Mouse (Mus musculus): ENCODE data around the gene Psma3. TPM values are rescaled to one million over a fixed set of nuclear protein-coding genes. Genes with fewer than 3 reads are reported as not detected.

Gene Psma3
- polyA plus RNA-seq, 1 experiment: 42.4 TPM

DNA sequence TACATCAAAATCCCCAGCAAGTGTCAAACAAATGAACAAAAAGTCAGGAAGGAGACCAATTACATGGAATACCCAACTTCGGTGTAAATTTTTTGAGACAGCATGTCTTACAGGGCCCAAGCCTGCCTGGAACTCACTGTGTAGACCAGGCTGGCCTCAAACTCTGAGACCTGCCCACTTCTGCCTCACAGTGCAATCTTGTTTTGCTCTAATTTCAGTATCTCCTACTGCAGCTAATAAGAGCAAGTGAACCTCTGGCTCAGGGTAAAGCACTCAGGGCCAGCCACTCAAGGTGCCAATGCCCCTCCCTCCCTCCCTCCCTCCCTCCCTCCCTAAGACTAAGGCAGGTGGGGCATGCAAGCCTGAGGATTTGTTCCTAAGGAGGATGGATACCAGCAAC, 25.9 kb downstream of the Psma3 start:
- no peaks in the 10 kb centered on the region for H3K27me3 ChIP-seq (ENCODE audit: control insufficient read depth, insufficient read depth, low read length)
- TF ChIP-seq CTCF (IDR thresholded peaks at IDR 0.05; ENCODE audit: control insufficient read depth, insufficient read depth, insufficient replicate concordance, low read depth, low read length) (no peak), POLR2A (IDR thresholded peaks at IDR 0.05; ENCODE audit: control insufficient read depth, low read depth, low read length) (no peak)
- no peak overlapping the region for H3K27ac ChIP-seq (ENCODE audit: control insufficient read depth, insufficient read depth, low read depth, low read length)
- H3K36me3 ChIP-seq (ENCODE audit: control insufficient read depth, insufficient read depth, low read length): no peaks in the 10 kb centered on the region
- no peak overlapping the region for H3K4me3 ChIP-seq (ENCODE audit: control insufficient read depth, low read depth, low read length)
- H3K4me1 ChIP-seq (ENCODE audit: control insufficient read depth, insufficient read depth, low read length): no peaks in the 10 kb centered on the region

DNA sequence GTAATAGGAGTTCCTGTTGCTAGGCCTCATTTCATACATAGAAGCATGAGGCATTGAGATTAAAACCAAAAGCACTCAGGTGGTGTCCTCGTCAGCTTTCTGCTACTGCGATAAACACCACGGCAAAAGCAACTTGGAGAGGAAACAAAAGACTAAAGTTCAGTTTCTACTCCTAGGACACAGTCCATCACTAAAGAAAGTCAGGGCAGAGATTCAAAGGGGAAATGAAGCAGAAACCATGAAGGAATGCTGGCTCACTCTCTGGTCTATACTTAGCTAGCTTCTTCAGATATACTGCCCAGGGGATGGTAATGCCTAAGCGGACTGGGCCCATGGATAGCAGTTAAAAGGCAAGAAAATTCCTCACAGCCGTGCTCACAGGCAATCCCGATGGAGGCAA, 27.0 kb downstream of the Psma3 start:
- H3K4me1 ChIP-seq (ENCODE audit: control insufficient read depth, insufficient read depth, low read length): no peaks in the 10 kb centered on the region
- H3K27me3 ChIP-seq (ENCODE audit: control insufficient read depth, insufficient read depth, low read length): no peaks in the 10 kb centered on the region
- TF ChIP-seq POLR2A (IDR thresholded peaks at IDR 0.05; ENCODE audit: control insufficient read depth, low read depth, low read length) (no peak), CTCF (IDR thresholded peaks at IDR 0.05; ENCODE audit: control insufficient read depth, insufficient read depth, insufficient replicate concordance, low read depth, low read length) (no peak)
- H3K36me3 ChIP-seq (ENCODE audit: control insufficient read depth, insufficient read depth, low read length): no peaks in the 10 kb centered on the region
- H3K27ac ChIP-seq (ENCODE audit: control insufficient read depth, insufficient read depth, low read depth, low read length): no peak overlapping the region
- H3K4me3 ChIP-seq (ENCODE audit: control insufficient read depth, low read depth, low read length): no peak overlapping the region

DNA sequence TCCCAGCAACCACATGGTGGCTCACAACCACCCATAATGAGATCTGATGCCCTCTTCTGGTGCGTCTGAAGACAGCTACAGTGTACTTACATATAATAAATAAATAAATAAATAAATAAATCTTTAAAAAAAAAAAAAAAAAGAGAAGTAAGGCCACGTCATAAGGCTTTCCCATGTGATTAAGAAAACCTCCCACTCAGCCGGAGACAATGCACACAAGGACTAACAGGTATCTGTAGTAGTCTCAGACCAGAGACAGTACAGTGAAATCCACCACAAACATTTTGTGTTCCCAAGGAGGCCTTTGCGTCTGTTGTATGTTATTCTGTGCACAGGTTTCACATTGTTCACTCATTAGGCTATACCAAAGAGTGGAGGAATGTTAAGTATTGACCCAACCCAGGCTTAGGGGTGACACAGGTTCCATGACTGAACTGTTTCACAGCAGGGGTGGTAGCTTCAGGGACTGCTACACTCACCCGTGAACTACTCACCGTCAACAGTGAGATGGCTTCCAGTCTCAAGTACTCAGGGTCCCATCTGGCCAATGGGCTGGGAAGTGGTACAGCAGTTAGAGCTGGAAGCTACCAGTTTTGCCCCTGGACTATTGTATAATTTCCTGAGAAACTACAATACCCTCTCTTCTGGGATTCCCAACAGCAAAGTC, 29.5 kb downstream of the Psma3 start:
- Histone ChIP-seq H3K4me1 (ENCODE audit: control insufficient read depth, insufficient read depth, low read length) (no peaks in the 10 kb centered on the region), H3K27me3 (ENCODE audit: control insufficient read depth, insufficient read depth, low read length) (no peaks in the 10 kb centered on the region), H3K4me3 (ENCODE audit: control insufficient read depth, low read depth, low read length) (no peak overlapping the region), H3K36me3 (ENCODE audit: control insufficient read depth, insufficient read depth, low read length) (no peaks in the 10 kb centered on the region), H3K27ac (ENCODE audit: control insufficient read depth, insufficient read depth, low read depth, low read length) (no peak overlapping the region)
- TF ChIP-seq POLR2A (IDR thresholded peaks at IDR 0.05; ENCODE audit: control insufficient read depth, low read depth, low read length) (no peak), CTCF (IDR thresholded peaks at IDR 0.05; ENCODE audit: control insufficient read depth, insufficient read depth, insufficient replicate concordance, low read depth, low read length) (no peak)

DNA sequence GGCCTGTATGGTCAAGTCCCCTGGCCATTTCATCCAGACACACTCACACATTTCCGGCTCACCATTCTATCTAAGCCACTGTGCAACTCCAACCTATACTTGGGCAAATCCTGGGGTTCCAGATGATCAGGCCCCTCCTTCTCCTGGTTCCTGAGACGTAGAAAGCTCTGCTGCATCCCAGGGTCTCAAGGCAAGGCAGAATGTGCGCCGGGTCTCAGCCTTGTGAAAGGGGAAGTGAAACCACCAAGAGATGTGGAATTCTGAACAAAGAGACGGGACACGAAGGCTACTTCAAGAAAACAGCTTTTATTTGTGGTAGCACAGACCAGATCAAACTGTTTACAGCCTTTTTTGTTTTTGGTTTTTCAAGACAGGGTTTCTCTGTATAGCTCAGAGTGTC, 31.7 kb downstream of the Psma3 start:
- Histone ChIP-seq H3K4me1 (ENCODE audit: control insufficient read depth, insufficient read depth, low read length) (no peaks in the 10 kb centered on the region), H3K27me3 (ENCODE audit: control insufficient read depth, insufficient read depth, low read length) (no peaks in the 10 kb centered on the region), H3K27ac (ENCODE audit: control insufficient read depth, insufficient read depth, low read depth, low read length) (no peak overlapping the region), H3K4me3 (ENCODE audit: control insufficient read depth, low read depth, low read length) (no peak overlapping the region), H3K36me3 (ENCODE audit: control insufficient read depth, insufficient read depth, low read length) (no peaks in the 10 kb centered on the region; the same call in 1 of the 2 replicates)
- TF ChIP-seq CTCF (IDR thresholded peaks at IDR 0.05; ENCODE audit: control insufficient read depth, insufficient read depth, insufficient replicate concordance, low read depth, low read length): no peak
- TF ChIP-seq POLR2A (IDR thresholded peaks at IDR 0.05; ENCODE audit: control insufficient read depth, low read depth, low read length): no peak

DNA sequence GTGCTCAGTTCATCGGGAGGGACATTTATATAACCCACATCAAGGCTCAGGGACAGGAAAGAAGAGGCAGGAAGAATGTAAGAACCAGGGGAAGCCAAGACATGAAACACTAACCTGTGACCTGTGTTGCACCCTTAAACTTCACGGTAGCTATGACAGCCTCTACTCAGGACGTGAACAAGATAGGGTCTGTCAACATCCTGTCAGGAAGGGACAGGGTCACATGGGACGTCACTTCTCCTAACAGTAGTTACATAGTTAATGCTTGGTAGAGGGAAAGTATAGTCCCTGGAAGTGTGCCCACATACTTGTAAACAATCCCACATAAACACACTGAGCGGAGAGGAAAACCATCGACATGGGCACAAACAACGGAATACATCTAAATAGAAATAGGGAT, 32.5 kb downstream of the Psma3 start:
- Histone ChIP-seq H3K36me3 (ENCODE audit: control insufficient read depth, insufficient read depth, low read length) (no peaks in the 10 kb centered on the region; the same call in 1 of the 2 replicates), H3K4me1 (ENCODE audit: control insufficient read depth, insufficient read depth, low read length) (no peaks in the 10 kb centered on the region), H3K27me3 (ENCODE audit: control insufficient read depth, insufficient read depth, low read length) (no peaks in the 10 kb centered on the region), H3K4me3 (ENCODE audit: control insufficient read depth, low read depth, low read length) (no peak overlapping the region), H3K27ac (ENCODE audit: control insufficient read depth, insufficient read depth, low read depth, low read length) (no peak overlapping the region)
- no peak for TF ChIP-seq CTCF (IDR thresholded peaks at IDR 0.05; ENCODE audit: control insufficient read depth, insufficient read depth, insufficient replicate concordance, low read depth, low read length)
- TF ChIP-seq POLR2A (IDR thresholded peaks at IDR 0.05; ENCODE audit: control insufficient read depth, low read depth, low read length): no peak

DNA sequence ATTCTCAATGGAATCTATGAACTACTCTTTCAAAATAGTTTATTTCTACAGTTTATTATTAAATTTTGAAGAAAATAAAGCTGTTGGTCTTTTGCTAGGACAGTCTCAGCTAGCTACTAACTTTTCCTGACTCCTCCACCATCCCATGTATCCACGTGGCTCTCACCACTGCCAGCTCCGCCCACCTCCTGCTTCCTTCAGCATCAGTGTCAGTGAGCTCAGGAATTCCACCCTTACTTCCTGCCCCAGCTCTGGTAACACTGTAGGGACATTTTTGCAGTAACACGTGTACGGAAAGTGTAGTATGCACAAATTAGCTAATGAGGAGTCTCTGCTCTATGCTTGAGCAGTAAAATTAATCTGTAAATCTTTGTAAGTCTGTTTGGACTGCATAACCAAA, 35.3 kb downstream of the Psma3 start:
- TF ChIP-seq POLR2A (IDR thresholded peaks at IDR 0.05; ENCODE audit: control insufficient read depth, low read depth, low read length): no peak
- TF ChIP-seq CTCF (IDR thresholded peaks at IDR 0.05; ENCODE audit: control insufficient read depth, insufficient read depth, insufficient replicate concordance, low read depth, low read length): no peak
- H3K27me3 ChIP-seq (ENCODE audit: control insufficient read depth, insufficient read depth, low read length): no peaks in the 10 kb centered on the region
- H3K4me1 ChIP-seq (ENCODE audit: control insufficient read depth, insufficient read depth, low read length): 0 out of 2 replicates have a peak, but pooled peaks cover 2% of the 10 kb centered on the region
- no peak overlapping the region for H3K4me3 ChIP-seq (ENCODE audit: control insufficient read depth, low read depth, low read length)
- no peaks in the 10 kb centered on the region; the same call in 1 of the 2 replicates for H3K36me3 ChIP-seq (ENCODE audit: control insufficient read depth, insufficient read depth, low read length)
- H3K27ac ChIP-seq (ENCODE audit: control insufficient read depth, insufficient read depth, low read depth, low read length): no peak overlapping the region

DNA sequence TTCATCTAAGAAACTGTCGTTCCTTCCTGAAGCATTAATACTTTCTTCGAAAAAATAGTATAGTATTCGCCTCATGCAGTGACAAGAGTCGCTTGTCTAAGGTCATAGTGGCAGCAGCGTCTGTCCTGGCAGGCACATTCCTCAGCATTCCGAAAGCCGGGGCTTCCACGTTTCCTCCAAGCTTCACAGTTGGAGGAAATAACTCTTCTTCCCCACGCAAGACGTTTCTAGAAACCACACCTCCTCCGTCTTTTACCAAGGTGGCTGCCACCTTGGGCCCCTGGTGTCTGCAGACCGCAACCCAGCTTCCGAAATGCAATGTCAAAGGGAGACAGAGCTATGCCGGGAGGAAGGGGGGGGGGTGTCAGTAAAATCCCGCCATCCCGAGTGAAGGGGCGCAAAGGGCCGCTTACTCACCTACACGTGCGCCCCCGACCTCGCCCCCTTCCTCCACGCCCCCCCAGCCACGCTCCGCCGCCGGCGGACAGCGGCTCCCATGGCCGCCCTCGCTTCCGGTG, 40.5 kb downstream of the Psma3 start:
- Histone ChIP-seq H3K4me3 (ENCODE audit: control insufficient read depth, low read depth, low read length) (peak overlapping the region; percentile 99), H3K4me1 (ENCODE audit: control insufficient read depth, insufficient read depth, low read length) (0 out of 2 replicates have a peak, but pooled peaks cover 2% of the 10 kb centered on the region), H3K27me3 (ENCODE audit: control insufficient read depth, insufficient read depth, low read length) (no peaks in the 10 kb centered on the region)

More for the DNA sequence above, 40.5 kb downstream of the Psma3 start:
- no peak for TF ChIP-seq CTCF (IDR thresholded peaks at IDR 0.05; ENCODE audit: control insufficient read depth, insufficient read depth, insufficient replicate concordance, low read depth, low read length)
- TF ChIP-seq POLR2A (IDR thresholded peaks at IDR 0.05; ENCODE audit: control insufficient read depth, low read depth, low read length): no peak
- Histone ChIP-seq H3K36me3 (ENCODE audit: control insufficient read depth, insufficient read depth, low read length) (no peaks in the 10 kb centered on the region; the same call in 1 of the 2 replicates), H3K27ac (ENCODE audit: control insufficient read depth, insufficient read depth, low read depth, low read length) (peak overlapping the region; percentile 99)

All from testis, adult 2 months (tissue).